Mouse (Mus musculus) embryonic facial prominence, embryonic 15.5 days (tissue): Measurements from ENCODE around the gene Cnksr1. TPM values are rescaled to one million over a fixed set of nuclear protein-coding genes. Genes with fewer than 3 reads are reported as not detected.

Experiments
- ATAC-seq: fragments of 200-750 bp; cut with Nextera tagmentation; 2 replicates; pipeline ENCODE4 v1.8.0; 2017; ENCODE audit warnings: low read depth, moderate TSS enrichment; ENCODE audit not compliant: insufficient number of reproducible peaks, low FRiP score, low TSS enrichment
- H3K27ac ChIP-seq: fragments of 300-500 bp; sonication (generic); replicated peaks from 2 replicates; pipeline ENCODE4 v1.5.1; 2015; ENCODE audit warnings: mild to moderate bottlenecking, inconsistent platforms
- H3K27me3 ChIP-seq: fragments of 300-500 bp; sonication (generic); 2 replicates; pipeline ENCODE4 v1.6.1; 2015; ENCODE audit warnings: inconsistent platforms
- H3K36me3 ChIP-seq: fragments of 300-500 bp; sonication (generic); 2 replicates; pipeline ENCODE4 v1.6.1; 2015; ENCODE audit warnings: mild to moderate bottlenecking, inconsistent platforms
- H3K4me1 ChIP-seq: fragments of 300-500 bp; sonication (generic); 2 replicates; pipeline ENCODE4 v1.6.1; 2015; ENCODE audit warnings: inconsistent platforms
- H3K4me2 ChIP-seq: fragments of 300-500 bp; sonication (generic); replicated peaks from 2 replicates; pipeline ENCODE4 v1.6.1; 2015; ENCODE audit warnings: mild to moderate bottlenecking, inconsistent platforms
- H3K4me3 ChIP-seq: fragments of 300-500 bp; sonication (generic); replicated peaks from 2 replicates; pipeline ENCODE4 v1.5.1; 2015; ENCODE audit warnings: mild to moderate bottlenecking, inconsistent platforms
- H3K9ac ChIP-seq: fragments of 300-500 bp; sonication (generic); 2 replicates; pipeline ENCODE4 v1.6.1; 2015; ENCODE audit warnings: inconsistent platforms
- H3K9me3 ChIP-seq: fragments of 300-500 bp; sonication (generic); replicated peaks from 2 replicates; pipeline ENCODE4 v1.6.1; 2016; ENCODE audit warnings: inconsistent platforms
- WGBS: fragments of 180-500 bp; shearing (Covaris S2); methylation state at CpG from one replicate; pipeline ENCODE4 v1.1.7; 2015; 5-methylcytosine and 5-hydroxymethylcytosine counted together
- polyA plus RNA-seq: library from polyadenylated mRNA; unstranded; fragments of >200 nt; fragmentation: Nextera tagmentation; extraction: Ambion mirVana; gene quantifications from 2 replicates; pipeline ENCODE4 v1.2.1, GENCODE M21; 2015

Gene Cnksr1
- polyA plus RNA-seq, 1 experiment from 2014 or later: 6.7 TPM

- no peaks in the 10 kb centered on the region for H3K9me3 ChIP-seq
- WGBS: 86% methylated on average over 3 of the region's 3 CpGs
- H3K9ac ChIP-seq: no peak overlapping the region
- H3K4me1 ChIP-seq: peaks cover 10% of the 10 kb centered on the region
- no peak overlapping the region for H3K4me2 ChIP-seq
- no peak for ATAC-seq
- no peak overlapping the region for H3K27ac ChIP-seq
- H3K27me3 ChIP-seq: no peaks in the 10 kb centered on the region
- H3K4me3 ChIP-seq: no peak overlapping the region
- peaks cover 4% of the 10 kb centered on the region; the same call in 1 of the 2 replicates for H3K36me3 ChIP-seq
Observed at GRCm38 (mm10) chr4:134183711-134184110, 54.5 kb downstream of the Cnksr1 start.

GRCm38 (mm10) chr4:134181825-134182224 is 56.4 kb downstream of the Cnksr1 start:
- ATAC-seq: no peak
- peaks cover 4% of the 10 kb centered on the region; the same call in 1 of the 2 replicates for H3K36me3 ChIP-seq
- H3K4me1 ChIP-seq: peaks cover 10% of the 10 kb centered on the region
- no peak overlapping the region for H3K27ac ChIP-seq
- H3K27me3 ChIP-seq: no peaks in the 10 kb centered on the region
- no peaks in the 10 kb centered on the region for H3K9me3 ChIP-seq
- H3K4me3 ChIP-seq: no peak overlapping the region
- H3K9ac ChIP-seq: no peak overlapping the region
- no peak overlapping the region for H3K4me2 ChIP-seq

GRCm38 (mm10) chr4:134181112-134181511 is 57.1 kb downstream of the Cnksr1 start:
- no peak overlapping the region for H3K27ac ChIP-seq
- no peaks in the 10 kb centered on the region for H3K9me3 ChIP-seq
- H3K36me3 ChIP-seq: peaks cover 4% of the 10 kb centered on the region; the same call in 1 of the 2 replicates
- peaks cover 8% of the 10 kb centered on the region for H3K4me1 ChIP-seq
- H3K9ac ChIP-seq: no peak overlapping the region
- no peaks in the 10 kb centered on the region for H3K27me3 ChIP-seq
- no peak overlapping the region for H3K4me3 ChIP-seq
- 94% methylated on average over 1 of the region's 1 CpGs for WGBS
- no peak for ATAC-seq
- no peak overlapping the region for H3K4me2 ChIP-seq

Other genes starting within 250 kb of the Cnksr1 start
- 44.2 and 44.5 TPM in 2 replicates for gene Dhdds, start 237.5 kb downstream of the Cnksr1 start, polyA plus RNA-seq
- not detected in 2 replicates for gene Lin28a, start 219.6 kb downstream of the Cnksr1 start, polyA plus RNA-seq
- not detected in 2 replicates for gene Zfp683, start 184.6 kb downstream of the Cnksr1 start, polyA plus RNA-seq
- gene Crybg2, start 177.6 kb downstream of the Cnksr1 start, polyA plus RNA-seq: 12.4 and 16.7 TPM in 2 replicates
- gene Cd52, start 143.3 kb downstream of the Cnksr1 start, polyA plus RNA-seq: 17.1 and 17.9 TPM in 2 replicates
- 16.9 and 23.7 TPM in 2 replicates for gene Ubxn11, start 135.8 kb downstream of the Cnksr1 start, polyA plus RNA-seq
- 470 and 490 TPM in 2 replicates for gene Sh3bgrl3, start 109.6 kb downstream of the Cnksr1 start, polyA plus RNA-seq
- 37.4 and 41.8 TPM in 2 replicates for gene Cep85, start 51.3 kb downstream of the Cnksr1 start, polyA plus RNA-seq
- gene Gm7534, start 35.4 kb downstream of the Cnksr1 start, polyA plus RNA-seq: 0.07 and 0.20 TPM in 2 replicates
- 0.19 TPM in 1 of 2 replicates, not detected in the other for gene Catsper4, start 11.0 kb downstream of the Cnksr1 start, polyA plus RNA-seq
- gene E130218I03Rik, start 5.3 kb upstream of the Cnksr1 start, polyA plus RNA-seq: 0.30 and 0.33 TPM in 2 replicates
- gene Zfp593, start 7.2 kb upstream of the Cnksr1 start, polyA plus RNA-seq: 16.8 and 17.2 TPM in 2 replicates
- not detected in 2 replicates for gene Gm30191, start 8.5 kb upstream of the Cnksr1 start, polyA plus RNA-seq
- 6.7 and 6.8 TPM in 2 replicates for gene Grrp1, start 15.7 kb upstream of the Cnksr1 start, polyA plus RNA-seq
- gene Pdik1l, start 49.5 kb upstream of the Cnksr1 start, polyA plus RNA-seq: 17.6 and 19.5 TPM in 2 replicates
- gene Trim63, start 76.7 kb upstream of the Cnksr1 start, polyA plus RNA-seq: 6.3 and 9.4 TPM in 2 replicates
- 1.6 and 2.3 TPM in 2 replicates for gene Slc30a2, start 104.8 kb upstream of the Cnksr1 start, polyA plus RNA-seq
- 4.1 and 4.5 TPM in 2 replicates for gene Extl1, start 145.5 kb upstream of the Cnksr1 start, polyA plus RNA-seq
- 15.7 and 17.7 TPM in 2 replicates for gene Pafah2, start 157.9 kb upstream of the Cnksr1 start, polyA plus RNA-seq
- 1,403 and 1,438 TPM in 2 replicates for gene Stmn1, start 229.9 kb upstream of the Cnksr1 start, polyA plus RNA-seq